Mouse (Mus musculus): Measurements from ENCODE around the gene Cfap45.

The Cfap45 gene

GRCm38 (mm10) chr1:172520576-172521440 is at the start of gene Cfap45:
TSS of gene Cfap45 (plus strand) at chr1:172520801.
- peak; percentile 99 for DNase-seq (ENCODE audit: low read depth, low spot score)

- DNase-seq (ENCODE audit: low read depth, low spot score): no peak
Measured at GRCm38 (mm10) chr1:172472909-172473308, 47.7 kb upstream of the Cfap45 start.

- DNase-seq (ENCODE audit: low read depth, low spot score): no peak
Measured at GRCm38 (mm10) chr1:172474196-172474595, 46.4 kb upstream of the Cfap45 start.

GRCm38 (mm10) chr1:172475054-172475741 is 45.4 kb upstream of the Cfap45 start, which contains the start of gene Slamf9:
TSS of gene Slamf9 (plus strand) at chr1:172475358.
- no peak for DNase-seq (ENCODE audit: low read depth, low spot score)

- no peak for DNase-seq (ENCODE audit: low read depth, low spot score)
Measured at GRCm38 (mm10) chr1:172478020-172478419, 42.6 kb upstream of the Cfap45 start.

- DNase-seq (ENCODE audit: low read depth, low spot score): no peak
Measured at GRCm38 (mm10) chr1:172480376-172480775, 40.2 kb upstream of the Cfap45 start.

- no peak for DNase-seq (ENCODE audit: low read depth, low spot score)
Measured at GRCm38 (mm10) chr1:172481111-172481510, 39.5 kb upstream of the Cfap45 start.

- DNase-seq (ENCODE audit: low read depth, low spot score): peak; percentile 98
Measured at GRCm38 (mm10) chr1:172481540-172482280, 38.9 kb upstream of the Cfap45 start, which contains the start of gene Igsf9. TSS of gene Igsf9 (plus strand) at chr1:172481788.

- DNase-seq (ENCODE audit: low read depth, low spot score): no peak
Measured at GRCm38 (mm10) chr1:172482518-172483360, 37.9 kb upstream of the Cfap45 start.

- no peak for DNase-seq (ENCODE audit: low read depth, low spot score)
Measured at GRCm38 (mm10) chr1:172483361-172483660, 37.3 kb upstream of the Cfap45 start.

- DNase-seq (ENCODE audit: low read depth, low spot score): no peak
Measured at GRCm38 (mm10) chr1:172484236-172484635, 36.4 kb upstream of the Cfap45 start.

GRCm38 (mm10) chr1:172484671-172485070 is 35.9 kb upstream of the Cfap45 start:
- DNase-seq (ENCODE audit: low read depth, low spot score): no peak

GRCm38 (mm10) chr1:172485821-172486220 is 34.8 kb upstream of the Cfap45 start:
- DNase-seq (ENCODE audit: low read depth, low spot score): no peak

GRCm38 (mm10) chr1:172486236-172486635 is 34.4 kb upstream of the Cfap45 start:
- DNase-seq (ENCODE audit: low read depth, low spot score): no peak

GRCm38 (mm10) chr1:172486651-172487050 is 34.0 kb upstream of the Cfap45 start:
- no peak for DNase-seq (ENCODE audit: low read depth, low spot score)

- no peak for DNase-seq (ENCODE audit: low read depth, low spot score)
Measured at GRCm38 (mm10) chr1:172487859-172488258, 32.7 kb upstream of the Cfap45 start.

GRCm38 (mm10) chr1:172488831-172489230 is 31.8 kb upstream of the Cfap45 start:
- DNase-seq (ENCODE audit: low read depth, low spot score): no peak

- DNase-seq (ENCODE audit: low read depth, low spot score): no peak
Measured at GRCm38 (mm10) chr1:172489585-172490250, 30.9 kb upstream of the Cfap45 start.

- peak; percentile 88 for DNase-seq (ENCODE audit: low read depth, low spot score)
Measured at GRCm38 (mm10) chr1:172490261-172490661, 30.3 kb upstream of the Cfap45 start.

GRCm38 (mm10) chr1:172492047-172492446 is 28.6 kb upstream of the Cfap45 start:
- DNase-seq (ENCODE audit: low read depth, low spot score): no peak

GRCm38 (mm10) chr1:172493516-172493915 is 27.1 kb upstream of the Cfap45 start:
- no peak for DNase-seq (ENCODE audit: low read depth, low spot score)

Data from ZHBTc4 (cell line).